Mouse (Mus musculus): ENCODE results near the gene Lrch1. TPM values are rescaled to one million over a fixed set of nuclear protein-coding genes. Genes with fewer than 3 reads are reported as not detected.
A peak's percentile ranks its signal among the peaks of the same experiment; 100 is the strongest.

Lrch1 gene
- polyA plus RNA-seq, 2 experiments = 2.7 to 3.4 TPM

DNA sequence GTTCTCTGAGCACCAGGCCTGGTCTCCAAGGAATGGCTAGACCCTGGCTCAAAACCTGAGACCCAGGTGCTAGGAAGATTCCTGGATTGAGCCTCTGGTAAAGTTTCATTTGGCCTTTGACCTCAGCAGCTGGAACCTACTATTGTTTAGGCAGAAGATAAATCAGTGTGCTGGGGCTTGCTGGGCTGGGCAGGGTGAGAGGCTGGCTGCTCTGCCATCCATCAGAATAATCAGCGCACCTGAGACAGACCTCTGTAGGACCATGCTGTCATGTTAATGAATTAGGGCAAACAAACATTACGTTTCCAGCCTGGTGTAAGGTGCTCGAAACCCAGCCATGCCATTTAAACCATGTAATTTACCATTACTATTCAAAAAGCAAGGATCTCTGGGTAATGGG lies 33.3 kb upstream of the Lrch1 start:
- H3K27me3 ChIP-seq (ENCODE audit: control insufficient read depth, insufficient read depth, low read length) = no peaks in the 10 kb centered on the region
- TF ChIP-seq EP300 (IDR thresholded peaks at IDR 0.05; ENCODE audit: low read depth) = no peak
- TF ChIP-seq CTCF (IDR thresholded peaks at IDR 0.05; ENCODE audit: low read depth) = no peak
- DNase-seq (ENCODE audit: low read depth in 3 of 3, low spot score in 3 of 3) = no peak
- H3K4me3 ChIP-seq (ENCODE audit: insufficient read depth in 1 of 2, low read depth in 2 of 2, low read length in 2 of 2) = no peak overlapping the region
- H3K36me3 ChIP-seq (replicated peaks; ENCODE audit: control insufficient read depth, insufficient read depth, low read depth) = no peaks in the 10 kb centered on the region
- H3K27ac ChIP-seq = no peak overlapping the region
- H3K9me3 ChIP-seq (ENCODE audit: control insufficient read depth, low read length) = no peaks in the 10 kb centered on the region
- 60% methylated on average over 3 of the region's 3 CpGs for WGBS (ENCODE audit: insufficient replicate concordance)
- no peak overlapping the region for H3K4me2 ChIP-seq (ENCODE audit: low read depth)
- ATAC-seq (ENCODE audit: insufficient read depth) = no peak
- no peak overlapping the region for H3K9ac ChIP-seq (replicated peaks)
- H3K4me1 ChIP-seq (replicated peaks; ENCODE audit: control insufficient read depth in 2 of 2, insufficient read depth in 2 of 2, low read length in 1 of 2) = peaks cover 0 to 4% of the 10 kb centered on the region in 2 experiments; a peak in 2 of 4 replicates

- no peak for ATAC-seq (ENCODE audit: insufficient read depth)
- TF ChIP-seq EP300 (IDR thresholded peaks at IDR 0.05; ENCODE audit: low read depth) (no peak), CTCF (IDR thresholded peaks at IDR 0.05; ENCODE audit: low read depth) (no peak)
- no peak overlapping the region for H3K4me2 ChIP-seq (ENCODE audit: low read depth)
Observed at GRCm38 (mm10) chr14:74976972-74977371, 29.3 kb upstream of the Lrch1 start.

GRCm38 (mm10) chr14:74974136-74974651 lies 26.5 kb upstream of the Lrch1 start:
- Histone ChIP-seq H3K4me2 (ENCODE audit: low read depth) (peak overlapping the region; percentile 6; the same call in 1 of the 2 replicates), H3K9ac (replicated peaks) (no peak overlapping the region), H3K27ac (no peak overlapping the region), H3K9me3 (ENCODE audit: control insufficient read depth, low read length) (no peaks in the 10 kb centered on the region), H3K4me3 (ENCODE audit: insufficient read depth in 1 of 2, low read depth in 2 of 2, low read length in 2 of 2) (no peak overlapping the region), H3K4me1 (replicated peaks; ENCODE audit: control insufficient read depth in 2 of 2, insufficient read depth in 2 of 2, low read length in 1 of 2) (peaks cover 38 to 48% of the 10 kb centered on the region in 2 experiments), H3K27me3 (ENCODE audit: control insufficient read depth, insufficient read depth, low read length) (no peaks in the 10 kb centered on the region), H3K36me3 (replicated peaks; ENCODE audit: control insufficient read depth, insufficient read depth, low read depth) (no peaks in the 10 kb centered on the region)
- DNase-seq (ENCODE audit: low read depth in 3 of 3, low spot score in 3 of 3) (no peak), ATAC-seq (ENCODE audit: insufficient read depth) (no peak)
- WGBS (ENCODE audit: insufficient replicate concordance) = 13% methylated on average over 10 of the region's 10 CpGs
- TF ChIP-seq EP300 (IDR thresholded peaks at IDR 0.05; ENCODE audit: low read depth) (no peak), CTCF (IDR thresholded peaks at IDR 0.05; ENCODE audit: low read depth) (no peak)

More at GRCm38 (mm10) chr14:74976972-74977371, 29.3 kb upstream of the Lrch1 start:
- 42% methylated on average over 6 of the region's 6 CpGs for WGBS (ENCODE audit: insufficient replicate concordance)
- H3K36me3 ChIP-seq (replicated peaks; ENCODE audit: control insufficient read depth, insufficient read depth, low read depth) = no peaks in the 10 kb centered on the region
- peaks cover 24 to 34% of the 10 kb centered on the region in 2 experiments for H3K4me1 ChIP-seq (replicated peaks; ENCODE audit: control insufficient read depth in 2 of 2, insufficient read depth in 2 of 2, low read length in 1 of 2)
- no peaks in the 10 kb centered on the region for H3K9me3 ChIP-seq (ENCODE audit: control insufficient read depth, low read length)
- H3K9ac ChIP-seq (replicated peaks) = no peak overlapping the region
- no peak overlapping the region for H3K4me3 ChIP-seq (ENCODE audit: insufficient read depth in 1 of 2, low read depth in 2 of 2, low read length in 2 of 2)
- no peak for DNase-seq (ENCODE audit: low read depth in 3 of 3, low spot score in 3 of 3)
- H3K27ac ChIP-seq = no peak overlapping the region
- H3K27me3 ChIP-seq (ENCODE audit: control insufficient read depth, insufficient read depth, low read length) = no peaks in the 10 kb centered on the region

GRCm38 (mm10) chr14:74972687-74973086 lies 25.0 kb upstream of the Lrch1 start:
- peak; percentile 47 to 51 (median 49) for DNase-seq (ENCODE audit: low read depth in 3 of 3, low spot score in 3 of 3)
- Histone ChIP-seq H3K9ac (replicated peaks) (peak overlapping the region; percentile 53), H3K36me3 (replicated peaks; ENCODE audit: control insufficient read depth, insufficient read depth, low read depth) (no peaks in the 10 kb centered on the region), H3K27me3 (ENCODE audit: control insufficient read depth, insufficient read depth, low read length) (no peaks in the 10 kb centered on the region), H3K9me3 (ENCODE audit: control insufficient read depth, low read length) (no peaks in the 10 kb centered on the region), H3K27ac (peak overlapping the region; percentile 84), H3K4me1 (replicated peaks; ENCODE audit: control insufficient read depth in 2 of 2, insufficient read depth in 2 of 2, low read length in 1 of 2) (peaks cover 38 to 48% of the 10 kb centered on the region in 2 experiments), H3K4me3 (ENCODE audit: insufficient read depth in 1 of 2, low read depth in 2 of 2, low read length in 2 of 2) (0 out of 4 replicates have a peak overlapping the region, but pooled peaks of 1 of the 2 experiments have one; percentile 10), H3K4me2 (ENCODE audit: low read depth) (peak overlapping the region; percentile 44)
- ATAC-seq (ENCODE audit: insufficient read depth) = peak; percentile 81
- TF ChIP-seq EP300 (IDR thresholded peaks at IDR 0.05; ENCODE audit: low read depth) (no peak), CTCF (IDR thresholded peaks at IDR 0.05; ENCODE audit: low read depth) (no peak)
- 34% methylated on average over 5 of the region's 5 CpGs for WGBS (ENCODE audit: insufficient replicate concordance)

DNA sequence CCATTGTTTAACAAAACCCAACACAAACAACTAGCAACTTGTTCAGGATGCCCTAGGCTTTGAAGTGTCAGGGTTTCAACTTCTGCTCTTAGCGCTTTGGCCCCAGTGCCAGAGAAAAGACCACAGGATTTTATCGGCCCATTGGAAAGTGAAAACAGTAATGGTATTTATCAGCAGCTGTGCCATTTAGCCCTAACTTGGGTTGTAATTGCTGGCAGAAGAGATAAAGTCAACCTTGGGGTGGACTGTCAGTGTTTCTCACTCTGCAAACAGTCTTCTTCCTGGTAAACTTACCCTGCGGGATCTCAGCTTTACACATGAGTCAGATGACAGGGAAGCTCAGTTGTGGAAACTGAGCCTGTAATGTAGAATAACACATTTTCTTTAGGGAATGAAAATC lies 24.5 kb upstream of the Lrch1 start:
- peak overlapping the region; percentile 84 for H3K27ac ChIP-seq
- H3K9ac ChIP-seq (replicated peaks) = peak overlapping the region; percentile 53
- WGBS (ENCODE audit: insufficient replicate concordance) = 2% methylated on average over 3 of the region's 3 CpGs
- peak overlapping the region; percentile 44 for H3K4me2 ChIP-seq (ENCODE audit: low read depth)
- ATAC-seq (ENCODE audit: insufficient read depth) = peak; percentile 89
- no peaks in the 10 kb centered on the region for H3K9me3 ChIP-seq (ENCODE audit: control insufficient read depth, low read length)
- H3K36me3 ChIP-seq (replicated peaks; ENCODE audit: control insufficient read depth, insufficient read depth, low read depth) = no peaks in the 10 kb centered on the region
- H3K4me3 ChIP-seq (ENCODE audit: insufficient read depth in 1 of 2, low read depth in 2 of 2, low read length in 2 of 2) = peak overlapping the region in 1 of 2 experiments; percentile 10; a peak in 1 of 4 replicates
- peaks cover 38 to 48% of the 10 kb centered on the region in 2 experiments for H3K4me1 ChIP-seq (replicated peaks; ENCODE audit: control insufficient read depth in 2 of 2, insufficient read depth in 2 of 2, low read length in 1 of 2)
- H3K27me3 ChIP-seq (ENCODE audit: control insufficient read depth, insufficient read depth, low read length) = no peaks in the 10 kb centered on the region
- peak; percentile 60 to 62 (median 62) for DNase-seq (ENCODE audit: low read depth in 3 of 3, low spot score in 3 of 3)
- TF ChIP-seq EP300 (IDR thresholded peaks at IDR 0.05; ENCODE audit: low read depth) (peak; percentile 90), CTCF (IDR thresholded peaks at IDR 0.05; ENCODE audit: low read depth) (no peak)

All from liver, embryonic 14.5 days (tissue).